Mouse (Mus musculus): ENCODE measurements around the gene Olfr972.
"Not testable (repeated sequence)": the region's sequence is repeated elsewhere in the genome, so short reads cannot be mapped to it uniquely, and the experiment has no call there.

Gene Olfr972

GRCm38 (mm10) chr9:39866122-39866521 lies at the start of gene Olfr972:
Olfr972 (plus strand) TSS chr9:39866422.
- no peak for DNase-seq

GRCm38 (mm10) chr9:39836576-39836975 lies 29.6 kb upstream of the Olfr972 start, which contains the start of gene Olfr971:
Olfr971 (plus strand) TSS chr9:39836876.
- not testable (repeated sequence) for DNase-seq

GRCm38 (mm10) chr9:39871986-39872385 lies 5.8 kb downstream of the Olfr972 start:
- DNase-seq = not testable (repeated sequence)

GRCm38 (mm10) chr9:39877541-39878396 lies 11.5 kb downstream of the Olfr972 start:
- not testable (repeated sequence) for DNase-seq

GRCm38 (mm10) chr9:39905106-39905505 lies 38.9 kb downstream of the Olfr972 start:
- DNase-seq = no peak

- DNase-seq = no peak
Measured at GRCm38 (mm10) chr9:39907036-39907435, 40.8 kb downstream of the Olfr972 start, which contains the start of gene Olfr229. Olfr229 (plus strand) TSS chr9:39907336.

- no peak for DNase-seq
Measured at GRCm38 (mm10) chr9:39909939-39910338, 43.7 kb downstream of the Olfr972 start.
